Mouse (Mus musculus): ENCODE results near the gene Crip2.

DNA sequence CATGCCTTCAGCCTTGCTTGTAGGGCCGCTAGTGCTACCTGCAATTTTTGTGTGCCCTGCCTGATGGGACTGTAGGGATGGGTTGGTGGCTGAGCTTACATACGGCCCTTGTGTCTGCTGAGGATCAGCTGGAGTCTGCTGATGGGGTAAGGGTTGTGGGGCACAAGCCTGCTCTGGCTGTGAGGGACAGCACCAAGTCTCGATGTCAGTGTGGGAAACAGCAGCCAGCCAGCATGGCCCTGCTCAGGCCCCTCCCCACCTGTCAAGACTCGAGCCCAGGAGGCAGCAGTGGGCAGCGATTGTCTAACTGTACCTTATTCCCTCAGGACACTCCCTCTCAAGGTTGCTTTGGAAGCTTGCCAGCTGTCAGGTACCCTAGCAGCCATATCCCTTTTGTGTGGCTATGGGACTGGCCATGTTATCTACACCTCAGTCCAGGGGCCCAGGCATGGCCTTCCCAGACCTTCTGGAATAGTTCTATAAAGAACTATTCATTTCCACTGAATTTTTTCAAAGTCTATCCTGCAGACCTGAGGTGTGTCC lies 6.1 kb upstream of the Crip2 start:
- TF ChIP-seq CTCF (IDR thresholded peaks at IDR 0.05; ENCODE audit: control insufficient read depth, insufficient read depth, insufficient replicate concordance, low read depth, low read length) (0 out of 2 replicates have a peak, but pooled peaks have one; percentile 1), POLR2A (IDR thresholded peaks at IDR 0.05; ENCODE audit: control insufficient read depth, low read depth, low read length) (no peak)
